Mouse (Mus musculus): ENCODE results near the gene Tmem185b. TPM values are rescaled to one million over a fixed set of nuclear protein-coding genes. Genes with fewer than 3 reads are reported as not detected.

The Tmem185b gene
- total and polyA plus RNA-seq, 3 experiments, result 27.7 to 58.0 (median 35.9) TPM

- Histone ChIP-seq H3K36me3 (replicated peaks) (peaks cover 24% of the 10 kb centered on the region), H3K4me3 (ENCODE audit: low read depth, low read length) (peak within 1 kb of the TSS; percentile 79), H3K27me3 (ENCODE audit: insufficient read depth, low read length) (peaks cover 34% of the 10 kb centered on the region), H3K9me3 (replicated peaks) (no peaks in the 10 kb centered on the region), H3K4me1 (ENCODE audit: insufficient read depth, low read depth, low read length) (peaks cover 60% of the 10 kb centered on the region)
- DNase-seq (ENCODE audit: low spot score) (peak; percentile 99), ATAC-seq (ENCODE audit: extremely low read depth, insufficient number of reproducible peaks, low FRiP score, poor library complexity, severe bottlenecking) (peak; percentile 88)
- no peak for TF ChIP-seq CTCF (IDR thresholded peaks at IDR 0.05; ENCODE audit: low read depth, low read length)
- no peak for TF ChIP-seq TAL1 (conservative IDR thresholded peaks at IDR 0.05; ENCODE audit: low read depth, low read length)
- no peak for TF ChIP-seq POLR2AphosphoS5 (IDR thresholded peaks at IDR 0.05; ENCODE audit: insufficient replicate concordance, low read depth, low read length)
- no peak for TF ChIP-seq GATA2 (IDR thresholded peaks at IDR 0.05; ENCODE audit: borderline replicate concordance, low read depth, low read length)
- no peak for TF ChIP-seq GATA1 (IDR thresholded peaks at IDR 0.05; ENCODE audit: borderline replicate concordance, low read length)
Observed at GRCm38 (mm10) chr1:119504260-119505062, 21.5 kb upstream of the Tmem185b start, which contains the start of gene Ralb. Gene Ralb (minus strand): TSS chr1:119504794.

GRCm38 (mm10) chr1:119505951-119506350 is 20.0 kb upstream of the Tmem185b start:
- no peak for DNase-seq (ENCODE audit: low spot score)
- H3K36me3 ChIP-seq (replicated peaks), result peaks cover 13% of the 10 kb centered on the region
- H3K4me1 ChIP-seq (ENCODE audit: insufficient read depth, low read depth, low read length), result peaks cover 68% of the 10 kb centered on the region
- no peak for ATAC-seq (ENCODE audit: extremely low read depth, insufficient number of reproducible peaks, low FRiP score, poor library complexity, severe bottlenecking)
- peaks cover 48% of the 10 kb centered on the region for H3K27me3 ChIP-seq (ENCODE audit: insufficient read depth, low read length)
- H3K9me3 ChIP-seq (replicated peaks), result no peaks in the 10 kb centered on the region
- no peak overlapping the region for H3K4me3 ChIP-seq (ENCODE audit: low read depth, low read length)
- TF ChIP-seq TAL1 (conservative IDR thresholded peaks at IDR 0.05; ENCODE audit: low read depth, low read length), result no peak
- no peak for TF ChIP-seq POLR2AphosphoS5 (IDR thresholded peaks at IDR 0.05; ENCODE audit: insufficient replicate concordance, low read depth, low read length)
- no peak for TF ChIP-seq CTCF (IDR thresholded peaks at IDR 0.05; ENCODE audit: low read depth, low read length)
- TF ChIP-seq GATA2 (IDR thresholded peaks at IDR 0.05; ENCODE audit: borderline replicate concordance, low read depth, low read length), result no peak
- TF ChIP-seq GATA1 (IDR thresholded peaks at IDR 0.05; ENCODE audit: borderline replicate concordance, low read length), result no peak

- peaks cover 65% of the 10 kb centered on the region for H3K27me3 ChIP-seq (ENCODE audit: insufficient read depth, low read length)
- no peak overlapping the region for H3K4me3 ChIP-seq (ENCODE audit: low read depth, low read length)
- no peak for ATAC-seq (ENCODE audit: extremely low read depth, insufficient number of reproducible peaks, low FRiP score, poor library complexity, severe bottlenecking)
- no peaks in the 10 kb centered on the region for H3K36me3 ChIP-seq (replicated peaks)
- no peaks in the 10 kb centered on the region for H3K9me3 ChIP-seq (replicated peaks)
- H3K4me1 ChIP-seq (ENCODE audit: insufficient read depth, low read depth, low read length), result peaks cover 48% of the 10 kb centered on the region
- DNase-seq (ENCODE audit: low spot score), result no peak
- TF ChIP-seq TAL1 (conservative IDR thresholded peaks at IDR 0.05; ENCODE audit: low read depth, low read length), result no peak
- TF ChIP-seq GATA1 (IDR thresholded peaks at IDR 0.05; ENCODE audit: borderline replicate concordance, low read length), result no peak
- no peak for TF ChIP-seq GATA2 (IDR thresholded peaks at IDR 0.05; ENCODE audit: borderline replicate concordance, low read depth, low read length)
- no peak for TF ChIP-seq CTCF (IDR thresholded peaks at IDR 0.05; ENCODE audit: low read depth, low read length)
Observed at GRCm38 (mm10) chr1:119508548-119508947, 17.4 kb upstream of the Tmem185b start.

DNA sequence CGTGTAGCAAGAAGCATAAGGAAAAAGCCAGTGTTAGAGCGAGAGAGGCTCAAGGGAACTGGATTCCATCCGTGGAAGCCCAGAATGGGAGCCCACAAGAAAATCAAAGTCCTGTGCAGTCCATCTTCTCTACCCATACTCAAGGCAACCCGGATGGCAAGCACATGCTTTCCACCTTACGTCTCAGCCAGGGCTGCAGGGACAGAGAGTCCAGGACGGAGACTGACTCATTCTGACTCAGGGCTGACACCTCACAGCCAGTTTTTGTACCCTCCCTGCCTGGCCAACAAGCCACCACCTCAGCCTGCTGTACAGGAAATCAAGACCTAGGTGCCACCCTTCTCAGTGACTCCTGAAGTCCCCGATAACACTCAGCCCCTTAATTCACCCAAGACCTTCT is 16.5 kb upstream of the Tmem185b start:
- Histone ChIP-seq H3K9me3 (replicated peaks) (no peaks in the 10 kb centered on the region), H3K4me1 (ENCODE audit: insufficient read depth, low read depth, low read length) (peaks cover 46% of the 10 kb centered on the region), H3K4me3 (ENCODE audit: low read depth, low read length) (no peak overlapping the region), H3K36me3 (replicated peaks) (no peaks in the 10 kb centered on the region), H3K27me3 (ENCODE audit: insufficient read depth, low read length) (peaks cover 69% of the 10 kb centered on the region)
- DNase-seq (ENCODE audit: low spot score) (no peak), ATAC-seq (ENCODE audit: extremely low read depth, insufficient number of reproducible peaks, low FRiP score, poor library complexity, severe bottlenecking) (no peak)
- TF ChIP-seq GATA2 (IDR thresholded peaks at IDR 0.05; ENCODE audit: borderline replicate concordance, low read depth, low read length) (no peak), TAL1 (conservative IDR thresholded peaks at IDR 0.05; ENCODE audit: low read depth, low read length) (no peak), CTCF (IDR thresholded peaks at IDR 0.05; ENCODE audit: low read depth, low read length) (no peak), GATA1 (IDR thresholded peaks at IDR 0.05; ENCODE audit: borderline replicate concordance, low read length) (no peak), POLR2AphosphoS5 (IDR thresholded peaks at IDR 0.05; ENCODE audit: insufficient replicate concordance, low read depth, low read length) (no peak)

GRCm38 (mm10) chr1:119510409-119510808 is 15.6 kb upstream of the Tmem185b start:
- H3K4me3 ChIP-seq (ENCODE audit: low read depth, low read length), result no peak overlapping the region
- H3K27me3 ChIP-seq (ENCODE audit: insufficient read depth, low read length), result peaks cover 73% of the 10 kb centered on the region
- TF ChIP-seq POLR2AphosphoS5 (IDR thresholded peaks at IDR 0.05; ENCODE audit: insufficient replicate concordance, low read depth, low read length) (no peak), CTCF (IDR thresholded peaks at IDR 0.05; ENCODE audit: low read depth, low read length) (no peak), GATA2 (IDR thresholded peaks at IDR 0.05; ENCODE audit: borderline replicate concordance, low read depth, low read length) (no peak), TAL1 (conservative IDR thresholded peaks at IDR 0.05; ENCODE audit: low read depth, low read length) (no peak), GATA1 (IDR thresholded peaks at IDR 0.05; ENCODE audit: borderline replicate concordance, low read length) (no peak)
- H3K9me3 ChIP-seq (replicated peaks), result no peaks in the 10 kb centered on the region
- H3K36me3 ChIP-seq (replicated peaks), result no peaks in the 10 kb centered on the region
- ATAC-seq (ENCODE audit: extremely low read depth, insufficient number of reproducible peaks, low FRiP score, poor library complexity, severe bottlenecking), result no peak
- H3K4me1 ChIP-seq (ENCODE audit: insufficient read depth, low read depth, low read length), result peaks cover 39% of the 10 kb centered on the region
- DNase-seq (ENCODE audit: low spot score), result no peak

GRCm38 (mm10) chr1:119510857-119511256 is 15.1 kb upstream of the Tmem185b start:
- Histone ChIP-seq H3K36me3 (replicated peaks) (no peaks in the 10 kb centered on the region), H3K27me3 (ENCODE audit: insufficient read depth, low read length) (peaks cover 72% of the 10 kb centered on the region), H3K9me3 (replicated peaks) (no peaks in the 10 kb centered on the region), H3K4me3 (ENCODE audit: low read depth, low read length) (no peak overlapping the region), H3K4me1 (ENCODE audit: insufficient read depth, low read depth, low read length) (peaks cover 35% of the 10 kb centered on the region)
- ATAC-seq (ENCODE audit: extremely low read depth, insufficient number of reproducible peaks, low FRiP score, poor library complexity, severe bottlenecking) (no peak), DNase-seq (ENCODE audit: low spot score) (no peak)
- TF ChIP-seq CTCF (IDR thresholded peaks at IDR 0.05; ENCODE audit: low read depth, low read length) (no peak), GATA1 (IDR thresholded peaks at IDR 0.05; ENCODE audit: borderline replicate concordance, low read length) (no peak), POLR2AphosphoS5 (IDR thresholded peaks at IDR 0.05; ENCODE audit: insufficient replicate concordance, low read depth, low read length) (no peak), TAL1 (conservative IDR thresholded peaks at IDR 0.05; ENCODE audit: low read depth, low read length) (no peak), GATA2 (IDR thresholded peaks at IDR 0.05; ENCODE audit: borderline replicate concordance, low read depth, low read length) (no peak)

Measured in G1E (cell line).